Mouse (Mus musculus): ENCODE results near the gene Gm5134. TPM values are rescaled to one million over a fixed set of nuclear protein-coding genes. Genes with fewer than 3 reads are reported as not detected.

Gene Gm5134
- polyA plus RNA-seq, 1 experiment from 2014 or later, result 0.28 TPM

DNA sequence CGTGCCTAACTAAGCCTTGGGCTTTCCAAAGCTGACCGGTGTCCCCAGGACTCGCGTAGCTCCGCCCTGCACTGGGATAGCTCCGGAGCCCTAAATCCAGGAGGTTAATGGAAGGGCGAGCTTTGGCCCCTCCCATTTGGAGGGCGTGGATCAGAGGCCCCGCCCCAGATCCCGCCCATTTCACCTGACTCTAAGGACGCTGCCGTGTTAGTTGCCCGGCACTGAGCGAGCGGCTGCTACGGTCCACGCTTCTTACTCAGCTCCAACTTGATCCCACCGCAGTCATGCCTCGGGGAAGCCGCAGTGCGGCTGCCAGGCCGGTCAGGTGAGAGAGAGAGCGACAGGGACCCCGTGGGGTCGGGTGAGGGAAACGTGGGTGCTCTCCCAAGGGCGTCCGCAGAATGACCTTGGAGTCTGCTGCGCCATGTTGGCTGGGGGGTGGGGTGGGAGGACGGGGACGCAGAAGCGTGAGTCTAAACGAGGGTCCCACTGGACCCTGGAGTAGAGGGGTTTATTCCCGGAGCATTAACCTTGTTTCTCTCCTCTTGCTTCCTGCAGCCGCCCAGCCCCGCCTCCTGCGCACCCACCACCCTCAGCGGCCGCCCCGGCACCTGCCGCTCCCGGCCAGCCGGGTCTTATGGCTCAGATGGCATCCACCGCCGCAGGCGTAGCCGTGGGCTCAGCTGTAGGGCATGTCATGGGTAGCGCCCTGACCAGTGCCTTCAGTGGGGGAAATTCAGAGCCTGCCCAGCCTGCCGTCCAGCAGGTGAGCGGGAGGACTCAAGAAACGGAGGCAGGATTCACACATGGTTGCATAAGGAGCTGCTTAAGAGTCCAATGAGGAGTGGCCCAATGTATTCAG, 18.4 kb upstream of the Gm5134 start, which contains the start of gene Mmp11:
Mmp11 (minus strand) TSS at position 817 of the 862 bp plus-strand sequence.
- H3K27me3 ChIP-seq (ENCODE audit: control insufficient read depth, insufficient read depth, low read length), result peaks cover 4% of the 10 kb centered on the region
- H3K36me3 ChIP-seq (ENCODE audit: control insufficient read depth, insufficient read depth), result no peaks in the 10 kb centered on the region
- 2% methylated on average over 51 of the region's 51 CpGs for WGBS
- H3K9me3 ChIP-seq (replicated peaks; ENCODE audit: control insufficient read depth, low read length), result no peaks in the 10 kb centered on the region
- ATAC-seq (replicated peaks; ENCODE audit: extremely low read depth, insufficient read depth, low FRiP score), result peak; percentile 84
- peak within 1 kb of the TSS; percentile 84 for H3K9ac ChIP-seq (ENCODE audit: low read length)
- peak within 1 kb of the TSS; percentile 80 for H3K4me2 ChIP-seq (ENCODE audit: low read depth, low read length)
- peak within 1 kb of the TSS; percentile 87 for H3K27ac ChIP-seq (ENCODE audit: low read length)
- peaks cover 27% of the 10 kb centered on the region for H3K4me1 ChIP-seq (ENCODE audit: control insufficient read depth, insufficient read depth, low read length)
- peak within 1 kb of the TSS; percentile 60 for H3K4me3 ChIP-seq (ENCODE audit: low read length)

DNA sequence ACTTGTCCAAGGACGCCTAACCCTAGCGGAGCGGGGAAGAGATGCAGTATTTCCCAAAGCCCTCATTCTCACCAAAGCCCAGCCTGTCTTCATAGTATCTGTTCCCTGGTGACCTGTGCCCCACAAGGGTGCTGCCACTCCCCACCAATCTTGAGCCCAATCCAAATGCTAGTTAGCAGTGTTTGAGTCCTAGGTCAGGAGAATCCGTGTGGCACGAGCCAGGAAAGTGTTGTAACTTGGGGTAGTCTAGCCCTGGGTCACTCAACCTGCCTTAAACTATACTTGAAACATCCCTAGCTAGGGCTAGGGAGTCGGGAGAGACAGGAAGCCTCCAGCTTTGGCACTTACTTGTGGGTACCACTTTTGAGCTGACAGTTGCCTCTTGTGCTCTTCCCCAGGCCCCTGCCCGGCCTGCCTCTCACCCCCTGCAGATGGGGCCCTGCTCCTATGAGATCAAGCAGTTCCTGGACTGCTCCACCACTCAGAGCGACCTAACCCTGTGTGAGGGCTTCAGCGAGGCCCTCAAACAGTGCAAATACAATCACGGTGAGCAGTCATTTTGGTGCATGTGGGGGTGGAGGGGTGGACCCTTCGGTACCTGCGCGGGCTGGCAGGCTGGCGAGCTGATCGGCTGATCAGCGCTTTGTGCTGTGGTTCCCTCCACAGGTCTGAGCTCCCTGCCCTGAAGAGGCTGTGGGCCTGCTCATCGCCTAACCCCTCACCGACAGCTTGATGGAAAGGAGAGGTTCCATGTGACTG, 17.2 kb upstream of the Gm5134 start:
- Histone ChIP-seq H3K4me2 (ENCODE audit: low read depth, low read length) (peak overlapping the region; percentile 80), H3K9me3 (replicated peaks; ENCODE audit: control insufficient read depth, low read length) (no peaks in the 10 kb centered on the region), H3K27ac (ENCODE audit: low read length) (peak overlapping the region; percentile 11; the same call in 1 of the 2 replicates), H3K4me1 (ENCODE audit: control insufficient read depth, insufficient read depth, low read length) (peaks cover 20% of the 10 kb centered on the region), H3K27me3 (ENCODE audit: control insufficient read depth, insufficient read depth, low read length) (no peaks in the 10 kb centered on the region), H3K4me3 (ENCODE audit: low read length) (peak overlapping the region; percentile 60), H3K9ac (ENCODE audit: low read length) (peak overlapping the region; percentile 84), H3K36me3 (ENCODE audit: control insufficient read depth, insufficient read depth) (no peaks in the 10 kb centered on the region)
- 35% methylated on average over 18 of the region's 18 CpGs for WGBS
- no peak for ATAC-seq (replicated peaks; ENCODE audit: extremely low read depth, insufficient read depth, low FRiP score)

DNA sequence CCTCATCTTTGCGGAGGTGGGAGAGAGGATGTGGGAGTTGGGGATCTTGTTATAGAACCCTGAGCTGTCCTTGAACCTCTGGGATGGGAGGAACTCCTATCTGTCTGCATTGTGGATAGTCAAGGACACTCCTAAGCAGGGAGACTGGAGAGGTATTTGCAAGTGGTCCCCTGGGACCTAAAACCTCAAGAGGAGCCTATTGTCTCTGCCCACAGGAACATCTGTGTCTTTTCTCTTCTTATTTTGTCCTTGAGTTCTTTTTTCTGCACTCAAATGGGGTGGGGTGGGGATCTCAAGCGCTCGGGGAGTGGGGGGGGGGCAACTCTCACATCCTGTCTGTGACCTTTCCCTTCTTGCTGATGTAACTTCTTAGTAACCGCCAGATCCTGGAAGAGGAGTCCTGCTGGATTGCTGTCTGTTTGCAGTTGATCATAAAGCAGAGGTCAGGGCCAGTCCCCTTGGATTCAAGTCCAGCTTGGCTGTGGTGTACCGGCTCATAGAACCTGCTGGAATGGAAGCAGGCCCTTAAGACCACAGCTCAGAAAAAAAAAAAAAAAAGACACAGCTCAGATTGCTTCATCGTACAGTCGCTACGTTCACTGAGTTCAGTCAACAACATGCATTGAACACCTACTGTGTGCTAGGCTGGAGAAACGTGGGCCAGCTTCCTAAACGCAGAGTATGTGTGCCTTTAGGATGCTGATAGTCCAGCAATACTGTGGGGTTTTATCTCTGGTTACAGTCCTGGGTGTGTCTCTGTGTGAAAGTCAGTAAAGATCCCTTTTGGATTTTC, 16.3 kb upstream of the Gm5134 start:
- peak overlapping the region; percentile 60 for H3K4me3 ChIP-seq (ENCODE audit: low read length)
- no peaks in the 10 kb centered on the region for H3K36me3 ChIP-seq (ENCODE audit: control insufficient read depth, insufficient read depth)
- no peak for ATAC-seq (replicated peaks; ENCODE audit: extremely low read depth, insufficient read depth, low FRiP score)
- no peaks in the 10 kb centered on the region for H3K9me3 ChIP-seq (replicated peaks; ENCODE audit: control insufficient read depth, low read length)
- H3K27ac ChIP-seq (ENCODE audit: low read length), result no peak overlapping the region
- WGBS, result 54% methylated on average over 10 of the region's 10 CpGs
- H3K27me3 ChIP-seq (ENCODE audit: control insufficient read depth, insufficient read depth, low read length), result no peaks in the 10 kb centered on the region
- H3K4me1 ChIP-seq (ENCODE audit: control insufficient read depth, insufficient read depth, low read length), result peaks cover 15% of the 10 kb centered on the region
- H3K4me2 ChIP-seq (ENCODE audit: low read depth, low read length), result peak overlapping the region; percentile 80
- 0 out of 2 replicates have a peak overlapping the region, but pooled peaks have one; percentile 7 for H3K9ac ChIP-seq (ENCODE audit: low read length)

DNA sequence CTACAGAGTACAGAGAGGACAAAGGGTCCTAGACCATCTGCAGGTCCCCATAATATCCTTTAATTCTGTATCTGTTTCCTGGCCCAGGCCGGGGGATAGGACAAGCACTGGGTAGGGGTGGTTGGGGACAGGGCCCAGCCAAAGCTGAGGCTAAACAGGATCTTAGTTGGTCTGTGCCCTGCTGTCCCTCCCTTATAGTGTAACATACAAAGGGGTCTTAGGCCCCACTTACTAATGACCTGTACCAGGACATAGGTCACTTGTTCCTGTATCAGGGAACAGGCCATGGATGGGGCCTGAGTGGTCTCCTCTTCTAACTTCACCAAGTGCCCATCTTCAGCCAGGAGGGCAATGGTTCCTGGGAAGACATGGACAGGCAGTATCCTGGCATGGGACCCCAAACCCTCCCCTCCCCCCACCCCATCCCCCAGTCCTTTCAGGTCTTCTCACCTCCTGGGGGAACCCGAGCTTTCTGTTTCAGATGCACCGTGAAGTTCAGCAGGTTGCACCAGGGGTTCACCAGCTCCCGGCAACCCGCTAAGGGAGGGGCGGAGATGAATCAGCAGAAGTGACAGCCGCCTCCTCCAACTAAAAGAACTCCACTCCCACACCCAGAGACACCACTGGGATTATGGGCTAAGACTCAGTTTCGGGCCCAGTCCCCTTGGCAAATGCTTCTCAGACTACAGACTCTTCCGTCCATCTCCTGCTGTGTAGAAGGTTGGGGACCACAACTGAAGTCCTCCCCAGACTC, 14.7 kb upstream of the Gm5134 start:
- Histone ChIP-seq H3K4me2 (ENCODE audit: low read depth, low read length) (no peak overlapping the region), H3K9ac (ENCODE audit: low read length) (no peak overlapping the region), H3K9me3 (replicated peaks; ENCODE audit: control insufficient read depth, low read length) (no peaks in the 10 kb centered on the region), H3K27ac (ENCODE audit: low read length) (no peak overlapping the region), H3K27me3 (ENCODE audit: control insufficient read depth, insufficient read depth, low read length) (no peaks in the 10 kb centered on the region), H3K36me3 (ENCODE audit: control insufficient read depth, insufficient read depth) (no peaks in the 10 kb centered on the region), H3K4me1 (ENCODE audit: control insufficient read depth, insufficient read depth, low read length) (peaks cover 17% of the 10 kb centered on the region), H3K4me3 (ENCODE audit: low read length) (no peak overlapping the region)
- no peak for ATAC-seq (replicated peaks; ENCODE audit: extremely low read depth, insufficient read depth, low FRiP score)
- 50% methylated on average over 9 of the region's 9 CpGs for WGBS

DNA sequence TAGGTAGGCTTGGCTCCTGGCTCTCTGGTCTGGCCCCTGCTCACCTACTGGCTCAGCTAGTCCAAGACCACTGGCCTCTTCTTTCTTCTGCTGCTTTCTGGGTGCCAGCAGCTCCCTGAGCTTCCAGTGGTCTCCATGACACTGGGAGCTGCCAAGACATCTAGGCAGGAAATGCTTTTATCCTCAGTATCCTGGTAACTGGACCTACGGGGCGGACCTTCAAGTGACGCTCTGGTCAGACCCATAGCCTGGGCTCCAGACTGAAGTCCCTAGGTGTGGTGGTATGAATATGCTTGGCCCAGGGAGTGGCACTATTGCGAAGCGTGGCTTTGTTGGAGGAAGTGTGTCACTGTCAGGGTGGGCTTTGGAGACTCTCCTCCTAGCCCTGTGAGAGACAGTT, 13.8 kb upstream of the Gm5134 start, which contains the start of gene Gm867:
Gm867 (minus strand) TSS at position 153 of the 400 bp plus-strand sequence.
- no peaks in the 10 kb centered on the region for H3K36me3 ChIP-seq (ENCODE audit: control insufficient read depth, insufficient read depth)
- WGBS, result 73% methylated on average over 5 of the region's 5 CpGs
- no peaks in the 10 kb centered on the region for H3K27me3 ChIP-seq (ENCODE audit: control insufficient read depth, insufficient read depth, low read length)
- H3K9ac ChIP-seq (ENCODE audit: low read length), result no peak within 1 kb of the TSS
- no peak for ATAC-seq (replicated peaks; ENCODE audit: extremely low read depth, insufficient read depth, low FRiP score)
- no peak within 1 kb of the TSS for H3K4me2 ChIP-seq (ENCODE audit: low read depth, low read length)
- H3K9me3 ChIP-seq (replicated peaks; ENCODE audit: control insufficient read depth, low read length), result no peaks in the 10 kb centered on the region
- peaks cover 14% of the 10 kb centered on the region for H3K4me1 ChIP-seq (ENCODE audit: control insufficient read depth, insufficient read depth, low read length)
- H3K4me3 ChIP-seq (ENCODE audit: low read length), result no peak within 1 kb of the TSS
- H3K27ac ChIP-seq (ENCODE audit: low read length), result no peak within 1 kb of the TSS

DNA sequence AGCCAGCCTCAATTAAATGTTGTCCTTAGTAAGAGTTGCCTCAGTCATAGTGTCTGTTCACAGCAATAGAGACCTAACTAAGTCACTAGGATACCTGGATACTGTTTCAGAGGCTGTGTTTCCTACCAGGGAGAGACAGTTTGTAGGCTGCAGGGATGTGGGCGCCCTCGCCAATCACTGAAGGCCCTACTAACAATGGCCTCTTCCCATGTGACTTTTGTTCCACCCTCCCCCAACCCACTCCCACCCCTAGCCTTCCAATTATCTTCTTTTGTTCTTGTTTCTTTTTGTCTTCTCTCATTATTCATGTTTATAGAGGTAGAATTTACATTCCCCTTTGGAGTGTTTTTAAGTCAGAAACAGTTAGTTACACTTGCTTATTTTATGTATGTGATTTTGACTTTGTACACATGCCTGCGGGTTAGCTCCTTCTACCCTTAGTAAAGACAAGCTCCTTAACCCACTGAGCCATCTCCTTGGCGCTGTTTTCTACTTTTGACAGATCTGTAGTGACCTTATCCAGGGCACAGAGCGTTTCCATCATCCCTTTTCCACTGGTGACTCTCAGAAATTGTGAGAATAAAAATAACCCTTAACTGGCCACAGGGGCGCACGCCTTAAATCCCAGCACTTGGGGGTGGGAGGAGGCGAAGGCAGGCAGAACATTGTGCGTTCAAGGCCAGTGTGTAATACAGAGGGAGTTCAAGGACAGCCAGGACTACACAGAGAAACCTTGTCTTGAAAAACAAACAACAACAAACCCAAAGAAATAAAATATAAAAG, 13.1 kb upstream of the Gm5134 start:
- H3K27ac ChIP-seq (ENCODE audit: low read length), result no peak overlapping the region
- no peaks in the 10 kb centered on the region for H3K36me3 ChIP-seq (ENCODE audit: control insufficient read depth, insufficient read depth)
- no peak for ATAC-seq (replicated peaks; ENCODE audit: extremely low read depth, insufficient read depth, low FRiP score)
- H3K27me3 ChIP-seq (ENCODE audit: control insufficient read depth, insufficient read depth, low read length), result no peaks in the 10 kb centered on the region
- H3K9me3 ChIP-seq (replicated peaks; ENCODE audit: control insufficient read depth, low read length), result no peaks in the 10 kb centered on the region
- no peak overlapping the region for H3K4me3 ChIP-seq (ENCODE audit: low read length)
- no peak overlapping the region for H3K9ac ChIP-seq (ENCODE audit: low read length)
- peaks cover 14% of the 10 kb centered on the region for H3K4me1 ChIP-seq (ENCODE audit: control insufficient read depth, insufficient read depth, low read length)
- 70% methylated on average over 9 of the region's 9 CpGs for WGBS
- no peak overlapping the region for H3K4me2 ChIP-seq (ENCODE audit: low read depth, low read length)

DNA sequence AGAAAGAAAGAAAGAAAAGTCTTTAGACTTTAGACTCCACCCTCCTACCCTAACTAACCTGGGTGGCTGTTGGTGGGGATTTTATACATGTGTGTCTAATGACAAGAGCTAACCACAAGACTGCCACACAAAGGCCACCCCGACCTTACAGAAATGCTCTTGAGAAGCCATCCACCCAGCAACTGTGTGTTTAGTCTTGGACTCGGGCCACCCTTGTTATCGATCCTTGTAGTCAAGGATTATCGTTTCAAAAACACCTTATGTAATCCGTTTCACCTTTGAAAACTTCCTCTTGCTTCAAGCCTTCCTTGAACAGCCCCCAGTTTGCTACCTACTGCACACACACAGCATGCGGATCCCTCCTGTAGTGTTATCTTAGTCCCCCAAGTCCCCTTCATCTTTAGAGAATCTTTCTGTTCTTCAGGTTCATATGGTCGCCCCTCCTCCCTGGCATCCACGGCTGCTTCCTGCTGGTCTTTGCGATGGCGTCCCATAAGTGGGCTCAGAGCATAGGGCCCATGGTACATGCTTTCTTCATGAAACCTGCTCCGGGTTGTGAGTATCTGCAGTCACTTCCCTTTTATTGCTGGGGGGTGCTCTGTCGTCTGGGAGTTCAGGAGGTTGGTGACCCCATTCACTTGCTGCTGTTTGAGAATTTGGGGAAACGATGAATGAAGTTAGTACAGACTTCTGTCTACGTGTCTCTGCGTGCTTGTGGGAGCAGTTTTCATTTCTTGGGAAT, 11.4 kb upstream of the Gm5134 start, which contains the start of gene Vpreb3:
Vpreb3 (plus strand) TSS at position 322 of the 742 bp plus-strand sequence.
- H3K9ac ChIP-seq (ENCODE audit: low read length), result no peak within 1 kb of the TSS
- 67% methylated on average over 15 of the region's 15 CpGs for WGBS
- no peak within 1 kb of the TSS for H3K27ac ChIP-seq (ENCODE audit: low read length)
- H3K9me3 ChIP-seq (replicated peaks; ENCODE audit: control insufficient read depth, low read length), result no peaks in the 10 kb centered on the region
- no peak for ATAC-seq (replicated peaks; ENCODE audit: extremely low read depth, insufficient read depth, low FRiP score)
- no peak within 1 kb of the TSS for H3K4me2 ChIP-seq (ENCODE audit: low read depth, low read length)
- H3K36me3 ChIP-seq (ENCODE audit: control insufficient read depth, insufficient read depth), result no peaks in the 10 kb centered on the region
- H3K4me3 ChIP-seq (ENCODE audit: low read length), result no peak within 1 kb of the TSS
- peaks cover 8% of the 10 kb centered on the region for H3K4me1 ChIP-seq (ENCODE audit: control insufficient read depth, insufficient read depth, low read length)
- no peaks in the 10 kb centered on the region for H3K27me3 ChIP-seq (ENCODE audit: control insufficient read depth, insufficient read depth, low read length)

Data from heart, embryonic 16.5 days (tissue).